Mouse (Mus musculus): ENCODE data around the gene Paxx.

- TF ChIP-seq POLR2A (IDR thresholded peaks at IDR 0.05; ENCODE audit: borderline replicate concordance, control insufficient read depth, low read depth, low read length) (no peak), CTCF (IDR thresholded peaks at IDR 0.05; ENCODE audit: control insufficient read depth, insufficient read depth, low read length) (no peak)
Measured at GRCm38 (mm10) chr2:25423626-25424025, 37.3 kb downstream of the Paxx start.
